Mouse (Mus musculus) embryonic fibroblast, embryonic 13.5 days (primary cell): ENCODE measurements around the gene Hsd3b4. TPM values are rescaled to one million over a fixed set of nuclear protein-coding genes. Genes with fewer than 3 reads are reported as not detected.
"Not testable (repeated sequence)": the region's sequence is repeated elsewhere in the genome, so short reads cannot be mapped to it uniquely, and the experiment has no call there.

Source experiments
- H3K27ac ChIP-seq: 2 replicates; pipeline ENCODE4 v1.5.1; 2012; ENCODE audit warnings: low read length, control low read depth, inconsistent platforms; ENCODE audit not compliant: insufficient read depth
- H3K4me1 ChIP-seq: 2 replicates; pipeline ENCODE4 v1.6.1; 2011; ENCODE audit warnings: low read length; ENCODE audit not compliant: control insufficient read depth, insufficient read depth
- H3K4me3 ChIP-seq: 2 replicates; pipeline ENCODE4 v1.5.1; 2011; ENCODE audit warnings: mild to moderate bottlenecking, control low read depth, low read length; ENCODE audit not compliant: insufficient read depth
- polyA plus RNA-seq: library from polyadenylated mRNA; stranded (reverse); fragments of >200 nt; gene quantifications from 2 replicates; pipeline ENCODE4 v1.2.4, GENCODE M21; 2011; ENCODE audit warnings: low read depth; ENCODE audit not compliant: missing spikeins, insufficient read length

Hsd3b4 gene
- not detected in 2 replicates for polyA plus RNA-seq

DNA sequence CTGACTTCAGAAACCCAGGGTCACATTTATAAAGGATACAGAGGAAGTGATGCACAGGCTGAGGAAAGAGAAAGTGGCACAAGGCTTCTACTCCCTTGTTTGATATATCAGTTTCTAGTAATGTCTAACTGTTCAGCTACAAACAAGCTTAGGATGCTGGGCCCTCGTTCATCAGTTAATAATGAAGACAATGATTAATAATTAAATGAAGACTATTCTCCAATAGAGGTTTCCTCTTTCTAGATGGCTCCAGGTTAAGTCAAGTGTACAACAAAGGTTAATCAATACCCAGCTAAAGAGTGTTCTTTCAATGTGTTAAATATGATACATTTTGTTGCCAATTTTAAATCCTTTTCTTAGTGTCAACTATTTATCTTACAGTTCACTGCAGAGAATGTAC is at the start of gene Hsd3b4:
Gene Hsd3b4 (minus strand): TSS at position 101 of the 400 bp plus-strand sequence.
- not testable (repeated sequence) for H3K4me1 ChIP-seq, H3K27ac ChIP-seq, H3K4me3 ChIP-seq

- not testable (repeated sequence) for H3K4me3 ChIP-seq, H3K4me1 ChIP-seq, H3K27ac ChIP-seq
These were observed 40.5 kb upstream of the Hsd3b4 start for GRCm38 (mm10) chr3:98550832-98551231.

GRCm38 (mm10) chr3:98550215-98550614 is 39.9 kb upstream of the Hsd3b4 start:
- not testable (repeated sequence) for H3K27ac ChIP-seq

GRCm38 (mm10) chr3:98548495-98548894 is 38.2 kb upstream of the Hsd3b4 start:
- H3K27ac ChIP-seq, H3K4me3 ChIP-seq, H3K4me1 ChIP-seq: not testable (repeated sequence)

More at GRCm38 (mm10) chr3:98550215-98550614, 39.9 kb upstream of the Hsd3b4 start:
- H3K4me1 ChIP-seq, H3K4me3 ChIP-seq: not testable (repeated sequence)

DNA sequence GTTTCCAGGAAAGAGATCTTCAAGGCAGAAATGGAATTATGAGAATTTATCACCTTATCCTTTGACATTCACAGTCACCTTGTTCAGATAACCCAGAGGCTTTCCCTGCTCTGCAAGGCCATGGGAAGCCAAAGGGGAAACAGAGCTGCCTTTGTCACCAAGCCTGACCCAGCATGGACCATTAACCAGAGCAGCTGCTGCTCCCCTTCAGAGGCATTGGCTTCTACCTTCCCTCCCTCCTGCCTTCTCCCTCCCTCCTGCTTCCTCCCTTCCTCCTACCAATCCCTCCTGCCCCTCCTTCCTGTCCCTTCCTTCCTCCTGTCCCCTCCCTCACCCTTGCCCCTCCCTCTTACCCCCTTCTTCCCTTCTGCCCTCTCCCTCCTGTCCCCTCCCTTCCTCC is 37.3 kb upstream of the Hsd3b4 start:
- not testable (repeated sequence) for H3K4me3 ChIP-seq, H3K4me1 ChIP-seq, H3K27ac ChIP-seq

GRCm38 (mm10) chr3:98524978-98525377 is 14.7 kb upstream of the Hsd3b4 start:
- H3K4me3 ChIP-seq, H3K27ac ChIP-seq, H3K4me1 ChIP-seq: not testable (repeated sequence)

- not testable (repeated sequence) for H3K4me1 ChIP-seq, H3K4me3 ChIP-seq, H3K27ac ChIP-seq
These were observed 14.2 kb upstream of the Hsd3b4 start for GRCm38 (mm10) chr3:98524552-98524951.

- H3K27ac ChIP-seq, H3K4me1 ChIP-seq, H3K4me3 ChIP-seq: not testable (repeated sequence)
These were observed 12.5 kb upstream of the Hsd3b4 start for GRCm38 (mm10) chr3:98522779-98523178.

GRCm38 (mm10) chr3:98507229-98507628 is 3.1 kb downstream of the Hsd3b4 start:
- not testable (repeated sequence) for H3K4me3 ChIP-seq, H3K27ac ChIP-seq, H3K4me1 ChIP-seq

DNA sequence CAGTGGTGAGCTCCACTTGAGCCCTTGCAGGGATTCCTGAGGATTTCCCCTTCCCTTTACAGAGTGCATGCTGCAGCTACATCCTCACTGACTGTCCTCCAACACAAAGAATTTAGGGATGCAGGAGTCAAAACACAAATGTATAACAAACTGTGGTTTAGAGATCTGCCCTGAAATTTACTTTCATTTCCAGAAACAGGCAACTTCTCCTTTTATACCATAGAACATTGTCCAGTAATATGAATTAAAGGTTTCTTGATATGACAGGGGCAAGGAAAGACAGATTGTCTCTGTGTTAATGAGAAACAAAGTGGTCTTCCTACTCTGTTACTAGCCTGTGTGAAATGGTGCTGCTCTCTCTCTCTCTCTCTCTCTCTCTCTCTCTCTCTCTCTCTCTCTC is 12.9 kb downstream of the Hsd3b4 start:
- H3K4me1 ChIP-seq, H3K27ac ChIP-seq, H3K4me3 ChIP-seq: not testable (repeated sequence)

- not testable (repeated sequence) for H3K27ac ChIP-seq, H3K4me3 ChIP-seq, H3K4me1 ChIP-seq
These were observed 13.6 kb downstream of the Hsd3b4 start for GRCm38 (mm10) chr3:98496762-98497161.

DNA sequence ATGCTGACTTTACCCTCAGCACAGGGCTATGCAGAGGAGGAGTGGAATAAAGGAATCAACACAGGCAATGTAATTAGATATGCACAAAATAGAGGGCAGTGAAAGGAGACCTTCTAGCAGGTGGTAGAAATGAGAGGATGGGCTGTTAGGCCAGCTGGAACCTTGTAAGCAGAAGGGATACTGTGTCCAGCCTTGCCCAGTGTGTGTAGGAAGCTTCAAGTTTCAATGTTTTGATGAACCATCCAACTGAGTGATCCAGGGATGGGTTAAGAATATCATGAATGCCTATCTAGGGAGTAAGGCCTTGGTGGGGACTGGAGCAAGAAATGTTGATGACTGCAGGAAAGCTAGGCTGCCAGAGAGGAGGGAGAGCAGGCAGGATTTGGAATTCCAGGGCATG is 15.3 kb downstream of the Hsd3b4 start:
- H3K27ac ChIP-seq, H3K4me1 ChIP-seq, H3K4me3 ChIP-seq: not testable (repeated sequence)

- H3K27ac ChIP-seq, H3K4me1 ChIP-seq, H3K4me3 ChIP-seq: not testable (repeated sequence)
These were observed 16.1 kb downstream of the Hsd3b4 start for GRCm38 (mm10) chr3:98494184-98494583.

GRCm38 (mm10) chr3:98471499-98471898 is 38.8 kb downstream of the Hsd3b4 start:
- not testable (repeated sequence) for H3K4me3 ChIP-seq, H3K27ac ChIP-seq, H3K4me1 ChIP-seq

DNA sequence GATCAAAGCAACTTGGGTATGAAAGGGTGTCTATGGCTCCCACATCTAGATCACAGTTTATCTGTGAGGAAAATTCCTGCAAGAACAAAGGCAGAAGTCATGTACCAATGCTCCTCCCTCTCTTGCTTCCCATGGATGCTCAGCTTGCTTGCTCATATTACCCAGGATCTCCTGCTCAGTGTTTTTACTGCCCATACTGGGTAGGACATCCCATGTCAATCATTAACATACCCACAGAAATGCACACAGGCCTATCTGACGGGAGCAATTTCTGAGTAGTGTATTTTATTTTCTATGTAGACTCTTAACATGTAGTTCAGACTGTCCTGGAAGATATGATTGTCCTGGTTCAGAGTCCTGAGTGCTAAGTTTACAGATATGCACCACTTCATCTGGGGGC is 39.3 kb downstream of the Hsd3b4 start:
- H3K4me1 ChIP-seq, H3K4me3 ChIP-seq: not testable (repeated sequence)

GRCm38 (mm10) chr3:98469323-98469722 is 41.0 kb downstream of the Hsd3b4 start:
- not testable (repeated sequence) for H3K4me3 ChIP-seq, H3K4me1 ChIP-seq, H3K27ac ChIP-seq

More for the DNA sequence above, 39.3 kb downstream of the Hsd3b4 start:
- H3K27ac ChIP-seq: not testable (repeated sequence)

DNA sequence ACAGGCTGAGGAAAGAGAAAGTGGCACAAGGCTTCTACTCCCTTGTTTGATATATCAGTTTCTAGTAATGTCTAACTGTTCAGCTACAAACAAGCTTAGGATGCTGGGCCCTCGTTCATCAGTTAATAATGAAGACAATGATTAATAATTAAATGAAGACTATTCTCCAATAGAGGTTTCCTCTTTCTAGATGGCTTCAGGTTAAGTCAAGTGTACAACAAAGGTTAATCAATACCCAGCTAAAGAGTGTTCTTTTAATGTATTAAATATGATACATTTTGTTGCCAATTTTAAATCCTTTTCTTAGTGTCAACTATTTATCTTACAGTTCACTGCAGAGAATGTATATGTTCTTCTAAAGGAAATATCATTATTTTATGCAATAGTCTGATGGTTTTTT is 53.3 kb downstream of the Hsd3b4 start, which contains the start of gene Gm4450:
Gene Gm4450 (minus strand): TSS at position 101 of the 400 bp plus-strand sequence.
- H3K4me1 ChIP-seq, H3K27ac ChIP-seq, H3K4me3 ChIP-seq: not testable (repeated sequence)
